Mouse (Mus musculus): Measurements from ENCODE around the gene Phospho2.

GRCm38 (mm10) chr2:69777985-69778835 lies 11.2 kb upstream of the Phospho2 start:
- TF ChIP-seq CTCF (IDR thresholded peaks at IDR 0.05; ENCODE audit: low read depth) (no peak), EP300 (IDR thresholded peaks at IDR 0.05; ENCODE audit: low read depth) (no peak)

Data from liver, postnatal 0 days (tissue).